Mouse (Mus musculus) midbrain, embryonic 16.5 days (tissue): Measurements from ENCODE around the gene Vac14. TPM values are rescaled to one million over a fixed set of nuclear protein-coding genes. Genes with fewer than 3 reads are reported as not detected.

ENCODE experiments used
- ATAC-seq: fragments of 200-750 bp; cut with Nextera tagmentation; 2 replicates; pipeline ENCODE4 v1.8.0; 2017; ENCODE audit warnings: moderate TSS enrichment
- H3K27ac ChIP-seq: fragments of 300-500 bp; sonication (generic); 2 replicates; pipeline ENCODE4 v1.5.1; 2014; ENCODE audit warnings: mild to moderate bottlenecking, low read length, mixed read lengths
- H3K27me3 ChIP-seq: fragments of 300-500 bp; sonication (generic); 2 replicates; pipeline ENCODE4 v1.6.1; 2014; ENCODE audit warnings: low read depth, low read length, mixed read lengths; ENCODE audit not compliant: control insufficient read depth, insufficient read depth
- H3K36me3 ChIP-seq: fragments of 300-500 bp; sonication (generic); 2 replicates; pipeline ENCODE4 v1.6.1; 2014; ENCODE audit warnings: mild to moderate bottlenecking, low read length, moderate library complexity, mixed read lengths; ENCODE audit not compliant: control insufficient read depth, insufficient read depth
- H3K4me1 ChIP-seq: fragments of 300-500 bp; sonication (generic); 2 replicates; pipeline ENCODE4 v1.6.1; 2014; ENCODE audit warnings: mild to moderate bottlenecking, low read length, mixed read lengths; ENCODE audit not compliant: control insufficient read depth, insufficient read depth
- H3K4me2 ChIP-seq: fragments of 300-500 bp; sonication (generic); 2 replicates; pipeline ENCODE4 v1.6.1; 2014; ENCODE audit warnings: mild to moderate bottlenecking, low read length, mixed read lengths
- H3K4me3 ChIP-seq: fragments of 300-500 bp; sonication (generic); 2 replicates; pipeline ENCODE4 v1.5.1; 2014; ENCODE audit warnings: low read depth, mild to moderate bottlenecking, low read length, moderate library complexity, mixed read lengths
- H3K9ac ChIP-seq: fragments of 300-500 bp; sonication (generic); 2 replicates; pipeline ENCODE4 v1.6.1; 2014; ENCODE audit warnings: low read depth, low read length, mixed read lengths
- H3K9me3 ChIP-seq: fragments of 300-500 bp; sonication (generic); replicated peaks from 2 replicates; pipeline ENCODE4 v1.6.1; 2014; ENCODE audit warnings: mild to moderate bottlenecking, low read length, mixed read lengths; ENCODE audit not compliant: control insufficient read depth, poor library complexity, severe bottlenecking
- WGBS: fragments of 180-500 bp; shearing (Covaris S2); extraction: QIAGEN DNeasy Blood & Tissue Kit; methylation state at CpG from one replicate; pipeline ENCODE4 v1.1.7; 2014; 5-methylcytosine and 5-hydroxymethylcytosine counted together
- polyA plus RNA-seq: library from polyadenylated mRNA; unstranded; fragments of >200 nt; fragmentation: Nextera tagmentation; extraction: Ambion mirVana; gene quantifications from 2 replicates; pipeline ENCODE4 v1.2.1, GENCODE M21; 2015

Gene Vac14
- polyA plus RNA-seq, 1 experiment from 2014 or later: 28.5 TPM

GRCm38 (mm10) chr8:110626431-110626830 is 8.0 kb downstream of the Vac14 start:
- no peaks in the 10 kb centered on the region for H3K9me3 ChIP-seq
- H3K27ac ChIP-seq: no peak overlapping the region
- ATAC-seq: no peak
- H3K4me2 ChIP-seq: no peak overlapping the region
- H3K9ac ChIP-seq: no peak overlapping the region
- no peaks in the 10 kb centered on the region for H3K27me3 ChIP-seq
- H3K4me1 ChIP-seq: peaks cover 6% of the 10 kb centered on the region
- no peaks in the 10 kb centered on the region for H3K36me3 ChIP-seq
- H3K4me3 ChIP-seq: no peak overlapping the region
- 71% methylated on average over 4 of the region's 4 CpGs for WGBS

- no peaks in the 10 kb centered on the region for H3K9me3 ChIP-seq
- no peak overlapping the region for H3K4me2 ChIP-seq
- H3K36me3 ChIP-seq: peaks cover 18% of the 10 kb centered on the region
- H3K4me1 ChIP-seq: peaks cover 6% of the 10 kb centered on the region
- H3K4me3 ChIP-seq: no peak overlapping the region
- H3K9ac ChIP-seq: 0 out of 2 replicates have a peak overlapping the region, but pooled peaks have one; percentile 6
- ATAC-seq: no peak
- no peaks in the 10 kb centered on the region for H3K27me3 ChIP-seq
- no peak overlapping the region for H3K27ac ChIP-seq
- WGBS: 64% methylated on average over 9 of the region's 9 CpGs
Measured at GRCm38 (mm10) chr8:110629245-110630063, 11.1 kb downstream of the Vac14 start.

GRCm38 (mm10) chr8:110630079-110630478 is 11.7 kb downstream of the Vac14 start:
- no peaks in the 10 kb centered on the region for H3K27me3 ChIP-seq
- no peak overlapping the region for H3K4me3 ChIP-seq
- H3K9ac ChIP-seq: no peak overlapping the region
- H3K4me1 ChIP-seq: peaks cover 6% of the 10 kb centered on the region
- peaks cover 21% of the 10 kb centered on the region for H3K36me3 ChIP-seq
- H3K27ac ChIP-seq: no peak overlapping the region
- no peak overlapping the region for H3K4me2 ChIP-seq
- H3K9me3 ChIP-seq: no peaks in the 10 kb centered on the region
- 95% methylated on average over 3 of the region's 3 CpGs for WGBS
- no peak for ATAC-seq

GRCm38 (mm10) chr8:110630571-110631071 is 12.2 kb downstream of the Vac14 start:
- H3K27me3 ChIP-seq: no peaks in the 10 kb centered on the region
- no peak overlapping the region for H3K27ac ChIP-seq
- no peak for ATAC-seq
- peaks cover 27% of the 10 kb centered on the region for H3K36me3 ChIP-seq
- no peaks in the 10 kb centered on the region for H3K9me3 ChIP-seq
- peaks cover 6% of the 10 kb centered on the region for H3K4me1 ChIP-seq
- no peak overlapping the region for H3K4me2 ChIP-seq
- no peak overlapping the region for H3K4me3 ChIP-seq
- no peak overlapping the region for H3K9ac ChIP-seq
- WGBS: 82% methylated on average over 8 of the region's 8 CpGs

- Histone ChIP-seq H3K9ac (no peak overlapping the region), H3K27ac (no peak overlapping the region), H3K36me3 (peaks cover 30% of the 10 kb centered on the region), H3K27me3 (no peaks in the 10 kb centered on the region), H3K9me3 (no peaks in the 10 kb centered on the region), H3K4me3 (no peak overlapping the region), H3K4me1 (peaks cover 6% of the 10 kb centered on the region), H3K4me2 (no peak overlapping the region)
- no peak for ATAC-seq
- 92% methylated on average over 7 of the region's 7 CpGs for WGBS
Measured at GRCm38 (mm10) chr8:110631201-110631600, 12.8 kb downstream of the Vac14 start.

- no peak overlapping the region for H3K9ac ChIP-seq
- no peak overlapping the region for H3K4me3 ChIP-seq
- no peaks in the 10 kb centered on the region for H3K27me3 ChIP-seq
- H3K4me1 ChIP-seq: peaks cover 3% of the 10 kb centered on the region; the same call in 1 of the 2 replicates
- WGBS: 95% methylated on average over 3 of the region's 3 CpGs
- H3K36me3 ChIP-seq: peaks cover 44% of the 10 kb centered on the region
- no peaks in the 10 kb centered on the region for H3K9me3 ChIP-seq
- no peak for ATAC-seq
- H3K4me2 ChIP-seq: no peak overlapping the region
- H3K27ac ChIP-seq: no peak overlapping the region
Measured at GRCm38 (mm10) chr8:110633814-110634213, 15.4 kb downstream of the Vac14 start.

GRCm38 (mm10) chr8:110636182-110636581 is 17.8 kb downstream of the Vac14 start:
- 92% methylated on average over 6 of the region's 6 CpGs for WGBS
- no peaks in the 10 kb centered on the region for H3K27me3 ChIP-seq
- H3K4me3 ChIP-seq: no peak overlapping the region
- no peaks in the 10 kb centered on the region for H3K4me1 ChIP-seq
- H3K9ac ChIP-seq: no peak overlapping the region
- H3K36me3 ChIP-seq: peaks cover 44% of the 10 kb centered on the region
- H3K27ac ChIP-seq: no peak overlapping the region
- no peak overlapping the region for H3K4me2 ChIP-seq
- H3K9me3 ChIP-seq: no peaks in the 10 kb centered on the region
- ATAC-seq: no peak

- Histone ChIP-seq H3K4me1 (no peaks in the 10 kb centered on the region), H3K27me3 (no peaks in the 10 kb centered on the region), H3K9ac (no peak overlapping the region), H3K27ac (no peak overlapping the region), H3K36me3 (peaks cover 3% of the 10 kb centered on the region), H3K4me2 (no peak overlapping the region), H3K9me3 (no peaks in the 10 kb centered on the region), H3K4me3 (no peak overlapping the region)
- WGBS: 99% methylated on average over 5 of the region's 5 CpGs
- ATAC-seq: no peak
Measured at GRCm38 (mm10) chr8:110642331-110642730, 23.9 kb downstream of the Vac14 start.

GRCm38 (mm10) chr8:110643177-110643576 is 24.8 kb downstream of the Vac14 start:
- no peak overlapping the region for H3K4me2 ChIP-seq
- 85% methylated on average over 4 of the region's 4 CpGs for WGBS
- ATAC-seq: no peak
- no peaks in the 10 kb centered on the region; the same call in 1 of the 2 replicates for H3K36me3 ChIP-seq
- no peaks in the 10 kb centered on the region for H3K4me1 ChIP-seq
- no peak overlapping the region for H3K4me3 ChIP-seq
- H3K27ac ChIP-seq: no peak overlapping the region
- no peak overlapping the region for H3K9ac ChIP-seq
- H3K27me3 ChIP-seq: no peaks in the 10 kb centered on the region
- H3K9me3 ChIP-seq: no peaks in the 10 kb centered on the region
